Mouse (Mus musculus) neutrophil, adult 65 days (primary cell): Measurements from ENCODE around the gene Mical3. TPM values are rescaled to one million over a fixed set of nuclear protein-coding genes. Genes with fewer than 3 reads are reported as not detected.

Source experiments
- total RNA-seq: library from RNA; stranded (reverse); gene quantifications from 2 replicates; pipeline ENCODE4 v1.2.4, GENCODE M21; 2023

Gene Mical3
- 5.1 and 8.9 TPM in 2 replicates for total RNA-seq

GRCm38 (mm10) chr6:121130773-121131172 is at the start of gene Mical3:
Gene Mical3 (minus strand): TSS chr6:121130999.

DNA sequence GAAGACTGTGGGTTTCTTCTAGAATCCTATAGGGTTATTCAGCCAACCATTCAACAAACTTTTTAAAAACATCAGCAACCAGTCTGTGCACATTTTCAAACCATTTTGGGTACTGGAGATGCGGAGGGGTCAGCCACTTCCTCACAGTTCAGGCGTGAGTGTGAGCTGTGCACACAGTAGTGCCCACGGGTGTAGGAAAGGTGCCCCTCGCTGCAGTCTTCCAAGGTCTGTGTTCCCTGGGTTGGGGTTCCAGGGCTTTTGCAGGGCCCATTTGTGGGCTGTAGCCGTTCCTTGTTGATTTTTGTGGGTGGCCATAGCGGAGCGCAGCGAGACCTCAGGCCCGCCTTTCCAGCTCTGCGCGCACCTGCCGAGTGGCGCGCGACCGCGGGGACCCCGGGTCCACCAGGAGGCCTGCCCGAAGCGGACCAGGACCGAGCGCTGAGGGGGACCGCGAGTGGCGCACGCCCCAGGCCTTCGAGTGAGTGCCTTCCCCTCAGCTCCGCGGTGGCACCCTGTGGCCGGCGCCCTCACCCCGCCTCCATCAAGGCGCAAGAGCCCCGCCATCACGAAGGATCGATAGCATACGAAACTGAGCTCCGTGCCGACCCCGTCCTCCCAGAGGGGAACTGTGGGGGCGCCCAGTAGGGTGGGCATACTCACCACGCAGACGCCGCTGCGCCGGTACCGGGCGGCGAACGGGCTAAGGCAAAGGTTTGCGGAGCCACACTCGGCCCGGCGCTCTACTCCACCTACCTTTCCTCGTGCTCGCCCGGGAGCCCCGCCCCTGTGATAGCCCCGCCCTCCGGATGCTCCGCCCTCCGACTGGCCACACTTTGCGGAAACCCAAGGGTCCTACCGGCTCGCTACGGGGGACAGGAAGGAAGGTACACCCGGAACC is 214.5 kb downstream of the Mical3 start, which contains the start of gene Bid:
TSS of gene Bid (minus strand) at position 780 of the 898 bp plus-strand sequence.

Other genes with a start within 250 kb of the Mical3 start
- 58.3 and 74.3 TPM in 2 replicates for gene Bid, start 214.1 kb downstream of the Mical3 start, total RNA-seq
- 1.8 and 4.5 TPM in 2 replicates for gene Pex26, start 52.7 kb upstream of the Mical3 start, total RNA-seq
- 7.2 and 8.9 TPM in 2 replicates for gene Tuba8, start 79.7 kb upstream of the Mical3 start, total RNA-seq
- 3.9 and 6.5 TPM in 2 replicates for gene Usp18, start 114.9 kb upstream of the Mical3 start, total RNA-seq
- gene Slc6a13, start 169.2 kb upstream of the Mical3 start, total RNA-seq = 2.0 and 3.2 TPM in 2 replicates
- 34.3 and 36.4 TPM in 2 replicates for gene Slc6a12, start 212.1 kb upstream of the Mical3 start, total RNA-seq